Mouse (Mus musculus) bone marrow macrophage, adult 2 months (primary cell): ENCODE data around the gene Smpd3. TPM values are rescaled to one million over a fixed set of nuclear protein-coding genes. Genes with fewer than 3 reads are reported as not detected.
"Not testable (repeated sequence)": the region's sequence is repeated elsewhere in the genome, so short reads cannot be mapped to it uniquely, and the experiment has no call there.

Experiments
- H3K27ac ChIP-seq: 2 replicates; pipeline ENCODE4 v1.5.1; 2012; ENCODE audit warnings: low read depth, low read length; ENCODE audit not compliant: insufficient read depth
- H3K4me1 ChIP-seq: 2 replicates; pipeline ENCODE4 v1.6.1; 2012; ENCODE audit warnings: low read length; ENCODE audit not compliant: control insufficient read depth, insufficient read depth
- H3K4me3 ChIP-seq: 2 replicates; pipeline ENCODE4 v1.5.1; 2012; ENCODE audit warnings: mild to moderate bottlenecking, low read length, moderate library complexity; ENCODE audit not compliant: insufficient read depth
- CTCF ChIP-seq: IDR thresholded peaks from 2 replicates; pipeline ENCODE4 v1.5.1; 2012; ENCODE audit warnings: low read depth, mild to moderate bottlenecking, low read length, moderate library complexity
- POLR2A ChIP-seq: IDR thresholded peaks from 2 replicates; pipeline ENCODE4 v1.6.1; 2012; ENCODE audit warnings: mild to moderate bottlenecking, low read depth, low read length, borderline replicate concordance
- polyA plus RNA-seq: library from polyadenylated mRNA; stranded (reverse); fragments of >200 nt; gene quantifications from 2 replicates; pipeline ENCODE4 v1.2.4, GENCODE M21; 2012; ENCODE audit not compliant: missing spikeins, insufficient read depth, insufficient read length

Smpd3 gene
- polyA plus RNA-seq, 1 experiment = 1.0 TPM

DNA sequence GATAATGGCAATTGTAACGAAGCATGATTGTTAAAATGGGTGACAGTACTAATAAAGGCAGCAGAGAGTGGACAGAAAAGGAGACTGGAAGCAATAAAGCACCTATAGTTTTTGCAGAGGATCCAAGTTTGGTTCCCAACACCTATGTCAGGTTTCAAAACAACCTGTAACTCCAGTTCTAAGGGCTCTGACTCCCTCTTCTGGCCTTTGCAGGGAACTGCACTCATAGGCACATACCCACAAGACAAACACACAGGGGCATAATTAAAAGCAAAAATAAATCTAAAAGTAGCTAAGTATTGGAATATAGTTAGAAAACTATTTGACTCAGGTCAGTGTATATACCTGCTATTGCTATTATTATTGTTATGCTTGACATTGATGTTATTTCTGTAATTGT, 25.8 kb downstream of the Smpd3 start:
- Histone ChIP-seq H3K4me3 (no peak overlapping the region), H3K4me1 (peaks cover 12% of the 10 kb centered on the region)
- no peak for TF ChIP-seq POLR2A
- TF ChIP-seq CTCF = no peak

DNA sequence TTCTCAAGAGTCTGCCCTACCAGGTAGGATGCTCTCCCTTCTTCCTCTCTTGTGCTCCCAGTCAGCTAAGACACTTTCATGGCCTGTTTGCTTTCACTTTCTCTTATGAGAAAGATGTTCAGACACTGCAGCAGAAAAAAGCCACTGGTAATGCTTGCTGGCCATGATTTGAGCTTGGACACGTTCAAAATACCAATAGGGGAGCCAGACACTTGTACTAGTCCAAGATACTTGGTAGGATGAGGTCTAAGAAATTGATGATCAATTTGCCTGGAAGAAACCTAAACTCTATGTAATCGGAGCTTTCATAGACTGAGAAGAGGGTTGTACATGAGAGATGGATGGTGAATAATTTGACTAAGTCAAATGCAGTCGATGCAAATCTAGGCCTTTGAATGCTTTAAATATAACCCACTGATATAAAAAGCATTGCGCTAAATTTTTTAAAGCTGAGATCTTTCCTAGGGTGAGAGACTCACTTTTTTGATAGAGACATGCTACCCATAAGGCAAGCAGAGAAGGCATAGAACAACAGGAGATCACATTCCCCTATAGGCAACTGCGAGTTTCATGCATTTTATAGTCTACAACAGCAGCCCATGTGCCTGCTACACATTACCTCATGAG, 27.6 kb downstream of the Smpd3 start:
- Histone ChIP-seq H3K27ac (no peak overlapping the region), H3K4me3 (no peak overlapping the region), H3K4me1 (peaks cover 5% of the 10 kb centered on the region; the same call in 1 of the 2 replicates)
- TF ChIP-seq POLR2A (no peak), CTCF (no peak)

More for the DNA sequence above, 25.8 kb downstream of the Smpd3 start:
- H3K27ac ChIP-seq = no peak overlapping the region

DNA sequence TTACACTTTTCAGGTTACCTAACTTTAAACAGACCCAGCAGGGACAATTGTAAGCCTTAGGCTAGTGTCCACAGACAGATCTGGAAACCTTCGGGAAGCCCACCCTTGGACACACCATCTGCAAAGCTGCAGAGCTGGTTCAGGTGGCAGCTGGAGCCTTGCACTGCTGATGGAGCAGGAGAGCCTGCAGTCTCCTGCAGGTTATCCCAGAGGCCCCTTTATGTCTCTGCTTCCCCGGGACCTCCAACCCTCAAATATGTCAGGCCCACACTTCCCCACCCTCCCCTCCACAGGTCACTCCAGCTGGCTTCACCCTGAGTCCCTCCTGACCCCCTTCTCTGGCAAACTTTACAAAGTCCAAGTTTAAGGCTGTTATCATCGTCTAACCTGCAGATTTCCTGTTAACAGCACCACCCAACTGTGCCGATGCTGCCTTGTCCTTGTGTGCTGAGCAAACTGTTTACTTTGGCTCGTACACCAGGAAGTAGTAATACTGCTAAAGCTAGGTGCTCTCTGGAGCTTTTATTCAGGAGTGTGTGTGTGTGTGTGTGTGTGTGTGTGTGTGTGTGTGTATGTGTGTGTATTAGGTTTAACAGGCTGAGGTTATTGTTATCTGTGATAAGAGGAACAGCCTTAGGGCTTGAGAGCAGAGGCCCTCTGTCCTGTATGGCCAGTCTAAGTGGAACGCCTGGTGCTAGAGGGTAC, 29.6 kb downstream of the Smpd3 start:
- not testable (repeated sequence) for H3K4me1 ChIP-seq, H3K4me3 ChIP-seq, H3K27ac ChIP-seq

DNA sequence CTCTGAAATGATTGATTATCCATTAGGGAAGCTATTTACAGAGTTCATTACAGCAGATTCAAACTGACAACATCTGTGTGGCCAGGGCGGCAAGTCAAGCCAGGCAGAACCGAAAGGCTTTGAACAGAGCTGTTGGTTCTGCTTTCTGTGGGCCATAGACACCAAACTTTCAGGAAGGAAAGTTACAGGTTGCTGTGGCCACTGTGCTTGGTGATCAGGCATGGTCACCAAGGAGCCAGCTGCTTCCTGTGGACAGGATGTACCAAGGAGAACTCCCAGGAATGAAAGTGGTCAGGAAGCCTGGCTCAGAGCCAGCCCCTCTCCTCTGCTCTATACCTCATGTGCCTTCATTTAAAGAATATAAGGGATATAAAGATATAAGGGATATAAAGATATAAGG, 30.2 kb downstream of the Smpd3 start:
- TF ChIP-seq CTCF = no peak
- TF ChIP-seq POLR2A = no peak
- Histone ChIP-seq H3K27ac (no peak overlapping the region), H3K4me3 (no peak overlapping the region), H3K4me1 (peaks cover 5% of the 10 kb centered on the region; the same call in 1 of the 2 replicates)

DNA sequence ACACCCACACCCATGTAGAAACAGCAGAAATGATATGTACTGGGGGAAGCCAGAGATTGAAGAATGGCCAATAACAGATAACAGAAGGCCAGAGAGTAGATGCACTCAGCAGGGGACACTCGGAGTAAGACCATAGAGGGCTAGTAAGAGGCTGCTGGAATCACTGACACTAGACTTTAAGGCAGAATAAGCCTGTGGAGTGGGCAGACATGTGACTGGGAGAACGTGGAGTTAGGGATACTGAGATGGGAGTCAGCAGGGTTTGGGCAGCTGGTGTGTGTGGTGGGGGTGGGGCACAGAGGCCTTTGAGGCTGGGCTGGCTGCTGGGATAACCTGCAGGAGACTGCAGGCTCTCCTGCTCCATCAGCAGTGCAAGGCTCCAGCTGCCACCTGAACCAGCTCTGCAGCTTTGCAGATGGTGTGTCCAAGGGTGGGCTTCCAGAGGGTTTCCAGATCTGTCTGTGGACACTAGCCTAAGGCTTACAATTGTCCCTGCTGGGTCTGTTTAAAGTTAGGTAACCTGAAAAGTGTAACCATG, 31.0 kb downstream of the Smpd3 start:
- not testable (repeated sequence) for H3K4me1 ChIP-seq, H3K4me3 ChIP-seq, H3K27ac ChIP-seq

- TF ChIP-seq POLR2A (no peak), CTCF (no peak)
- H3K4me1 ChIP-seq = peaks cover 5% of the 10 kb centered on the region; the same call in 1 of the 2 replicates
- no peak overlapping the region for H3K27ac ChIP-seq
- no peak overlapping the region for H3K4me3 ChIP-seq
Measured at GRCm38 (mm10) chr8:106306076-106306475, 31.7 kb downstream of the Smpd3 start.

GRCm38 (mm10) chr8:106305301-106305700, 32.5 kb downstream of the Smpd3 start:
- Histone ChIP-seq H3K4me3 (no peak overlapping the region), H3K4me1 (peaks cover 5% of the 10 kb centered on the region; the same call in 1 of the 2 replicates)
- TF ChIP-seq CTCF = no peak
- TF ChIP-seq POLR2A = no peak

DNA sequence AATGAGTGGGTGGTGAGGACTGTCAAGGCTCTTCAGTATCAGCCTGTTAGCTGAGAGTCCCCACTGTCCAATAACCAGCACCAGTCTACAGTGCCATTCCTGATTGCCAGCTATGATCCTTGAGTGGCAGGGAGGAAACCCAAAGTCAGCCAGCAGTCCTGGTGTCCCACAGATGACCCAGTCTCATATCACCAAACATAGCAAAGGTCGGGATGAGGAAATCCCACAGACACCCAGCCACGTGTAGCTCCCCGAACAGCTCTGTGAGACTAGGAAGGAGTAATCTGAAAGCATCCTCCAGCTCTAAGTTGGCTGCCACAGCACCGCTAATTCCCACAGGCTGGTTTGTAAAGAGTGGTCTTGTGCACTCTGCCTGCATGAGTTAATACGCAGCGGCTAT, 33.5 kb downstream of the Smpd3 start:
- H3K4me1 ChIP-seq = peaks cover 5% of the 10 kb centered on the region; the same call in 1 of the 2 replicates
- H3K4me3 ChIP-seq = no peak overlapping the region
- no peak for TF ChIP-seq CTCF
- no peak for TF ChIP-seq POLR2A
- H3K27ac ChIP-seq = no peak overlapping the region

More at GRCm38 (mm10) chr8:106305301-106305700, 32.5 kb downstream of the Smpd3 start:
- H3K27ac ChIP-seq = no peak overlapping the region

GRCm38 (mm10) chr8:106300739-106301715, 36.8 kb downstream of the Smpd3 start:
- no peak for TF ChIP-seq POLR2A
- no peak for TF ChIP-seq CTCF
- H3K4me1 ChIP-seq = no peaks in the 10 kb centered on the region
- H3K27ac ChIP-seq = no peak overlapping the region
- no peak overlapping the region for H3K4me3 ChIP-seq

- Histone ChIP-seq H3K27ac (no peak overlapping the region), H3K4me1 (no peaks in the 10 kb centered on the region), H3K4me3 (no peak overlapping the region)
- no peak for TF ChIP-seq CTCF
Measured at GRCm38 (mm10) chr8:106299686-106300085, 38.1 kb downstream of the Smpd3 start.
